Mouse (Mus musculus) frontal cortex, adult (tissue): ENCODE measurements at regions not wholly inside any gene's neighbourhood (a gene's known extent, or its start where the extent isn't known, plus 50 kb on each side); places are given as distances from the start of the nearest gene placed in this dataset.
"Not testable (repeated sequence)": the region's sequence is repeated elsewhere in the genome, so short reads cannot be mapped to it uniquely, and the experiment has no call there.

Experiments
- ATAC-seq: cut with Nextera tagmentation; 2 replicates; pipeline ENCODE4 v1.9.2; 2017; ENCODE audit warnings: mild to moderate bottlenecking, moderate library complexity, mixed read lengths; ENCODE audit not compliant: low TSS enrichment

DNA sequence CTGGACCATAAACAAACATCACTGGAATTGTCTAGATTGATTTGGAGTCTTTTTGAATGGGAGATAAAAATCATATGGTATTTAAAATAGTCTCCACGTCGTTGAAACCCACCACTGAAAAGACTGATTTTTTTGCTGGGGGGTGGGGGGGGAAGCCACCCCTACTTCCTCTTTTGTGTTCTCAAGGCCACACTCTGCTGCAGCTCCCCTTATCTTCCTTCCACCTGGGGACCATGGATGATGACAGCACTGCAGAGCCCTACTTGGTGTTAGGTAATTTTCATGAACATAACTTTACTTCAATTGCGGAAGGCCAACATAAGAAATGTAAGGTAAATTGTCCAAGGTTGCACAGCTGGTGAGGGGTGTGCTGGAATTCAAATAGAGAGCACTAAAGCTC is 232.4 kb upstream of the Vrk2 start:
- no peak for ATAC-seq

- no peak for ATAC-seq
Observed at GRCm38 (mm10) chr11:26824080-26824727, 230.4 kb upstream of the Vrk2 start.

GRCm38 (mm10) chr11:26821091-26821490 is 227.3 kb upstream of the Vrk2 start:
- ATAC-seq = peak; percentile 93

- no peak for ATAC-seq
Observed at GRCm38 (mm10) chr11:26817316-26817715, 223.5 kb upstream of the Vrk2 start.

- peak; percentile 67 for ATAC-seq
Observed at GRCm38 (mm10) chr11:26815104-26815503, 221.3 kb upstream of the Vrk2 start.

DNA sequence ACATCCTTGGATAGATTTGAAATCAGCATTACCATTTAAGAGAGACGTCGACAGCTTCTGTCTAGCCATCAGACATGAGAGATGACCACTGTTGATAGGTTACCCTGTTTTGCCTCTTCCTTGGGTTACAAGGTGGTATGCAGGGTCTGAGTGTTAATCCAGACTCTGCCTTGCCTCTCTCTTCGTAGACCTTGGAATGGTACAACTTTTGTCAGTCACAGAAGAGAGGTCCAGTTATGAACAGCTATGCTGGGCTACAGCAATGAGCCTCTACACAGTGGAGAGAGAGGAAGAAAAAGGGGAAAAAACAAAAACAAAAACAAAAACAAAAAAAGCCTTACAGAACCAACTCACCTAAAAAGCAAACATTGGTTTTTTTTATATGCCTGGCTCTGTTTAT is 220.8 kb upstream of the Vrk2 start:
- ATAC-seq = no peak

DNA sequence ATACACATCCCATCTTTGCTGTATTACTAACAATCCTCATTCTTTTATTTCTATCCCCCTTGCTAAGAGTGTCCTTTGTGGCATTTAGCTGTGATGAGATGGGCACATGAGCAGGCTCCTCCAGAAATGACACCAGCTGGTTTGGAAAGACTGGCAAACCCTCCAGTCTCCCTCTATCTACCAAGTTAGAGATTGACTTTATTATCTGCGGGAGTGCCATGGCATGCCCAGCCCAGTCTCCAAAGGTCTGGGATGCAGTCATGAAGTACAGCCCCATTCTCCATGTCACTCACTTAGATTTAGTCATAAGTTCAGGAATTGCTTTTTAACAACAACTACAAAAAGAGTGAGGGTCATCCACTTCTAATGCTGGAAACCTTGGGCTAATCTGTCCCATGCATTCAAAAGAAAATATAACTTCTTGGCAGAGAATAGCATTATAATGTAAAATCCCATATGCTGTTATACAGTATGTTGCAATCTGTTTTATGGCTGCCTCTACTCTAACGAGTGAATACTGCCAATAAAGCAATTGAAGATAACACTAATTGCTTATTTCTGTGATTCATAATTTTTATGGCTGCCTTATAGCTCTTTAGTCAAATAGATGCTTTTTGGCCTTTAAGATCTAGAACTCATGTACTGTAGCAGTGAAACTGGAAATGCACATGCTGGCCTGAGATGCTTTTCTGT is 208.6 kb upstream of the Vrk2 start:
- no peak for ATAC-seq

- no peak for ATAC-seq
Observed at GRCm38 (mm10) chr11:26800296-26800695, 206.5 kb upstream of the Vrk2 start.

GRCm38 (mm10) chr11:26794629-26794966 is 200.8 kb upstream of the Vrk2 start:
- ATAC-seq = no peak

DNA sequence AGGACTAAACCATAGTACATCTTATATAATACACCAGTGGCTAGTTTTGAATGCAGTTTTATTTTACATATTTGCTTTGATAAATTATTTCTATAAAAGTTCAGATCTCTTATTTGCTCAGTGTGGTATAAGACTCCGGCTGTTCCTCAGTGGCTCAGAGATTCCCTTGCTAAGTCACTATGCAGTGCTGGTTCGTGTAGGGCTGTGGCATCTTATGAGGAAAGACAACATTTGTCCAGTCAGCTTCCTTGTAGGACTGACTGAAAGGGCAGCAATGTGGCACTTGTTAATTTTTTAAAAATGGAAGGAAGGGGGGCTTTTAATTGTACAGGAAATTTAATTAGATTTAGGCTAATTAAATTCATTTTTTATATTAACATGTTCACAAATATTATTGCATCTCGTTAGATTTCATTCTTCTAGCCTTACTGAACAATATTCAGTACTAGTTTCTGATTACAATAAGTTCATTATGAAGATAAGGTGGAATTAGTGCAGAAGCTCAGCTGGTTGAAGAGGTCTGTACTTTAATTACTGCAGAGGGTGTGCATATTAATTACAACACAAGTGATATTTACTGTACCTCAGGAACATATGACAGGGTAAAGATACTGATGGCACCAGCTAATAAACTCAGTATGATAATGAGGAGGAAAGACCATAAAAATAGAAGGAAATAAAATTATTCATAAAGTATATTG is 200.3 kb upstream of the Vrk2 start:
- ATAC-seq = no peak

GRCm38 (mm10) chr11:26789281-26789680 is 195.5 kb upstream of the Vrk2 start:
- no peak for ATAC-seq

- peak; percentile 97 for ATAC-seq
Observed at GRCm38 (mm10) chr11:26785164-26785563, 191.4 kb upstream of the Vrk2 start.

DNA sequence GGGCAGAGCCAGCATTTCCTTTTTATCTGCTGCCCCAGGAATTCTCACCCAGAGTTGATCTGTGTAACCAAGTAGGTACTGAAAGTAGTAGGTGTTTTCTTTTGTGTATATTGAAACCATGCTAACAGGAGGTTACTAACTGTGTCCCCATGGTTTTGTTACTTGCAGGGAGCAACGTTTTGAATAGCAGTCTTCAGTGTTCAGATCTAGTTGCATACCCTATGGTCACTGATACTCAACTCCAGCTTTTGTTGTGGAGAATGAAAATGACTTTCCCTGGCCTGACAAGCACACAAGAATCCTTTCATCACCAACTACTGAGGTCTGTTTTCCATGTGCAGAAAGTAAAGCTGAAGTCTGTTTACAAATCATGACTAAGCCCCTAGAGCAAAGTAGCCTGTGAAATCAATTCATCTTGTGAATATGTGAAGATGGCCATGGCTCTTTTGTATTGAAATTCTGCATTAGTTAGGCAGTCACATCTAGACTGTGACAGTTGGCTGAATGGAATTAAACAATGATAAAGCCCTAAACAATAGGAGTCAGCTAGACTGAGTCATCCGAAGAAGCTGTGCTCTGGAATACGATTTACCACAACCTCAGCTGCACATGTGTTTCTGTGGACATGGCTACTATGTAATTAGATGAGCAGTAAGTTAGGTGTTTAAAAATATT is 179.5 kb upstream of the Vrk2 start:
- ATAC-seq = no peak

DNA sequence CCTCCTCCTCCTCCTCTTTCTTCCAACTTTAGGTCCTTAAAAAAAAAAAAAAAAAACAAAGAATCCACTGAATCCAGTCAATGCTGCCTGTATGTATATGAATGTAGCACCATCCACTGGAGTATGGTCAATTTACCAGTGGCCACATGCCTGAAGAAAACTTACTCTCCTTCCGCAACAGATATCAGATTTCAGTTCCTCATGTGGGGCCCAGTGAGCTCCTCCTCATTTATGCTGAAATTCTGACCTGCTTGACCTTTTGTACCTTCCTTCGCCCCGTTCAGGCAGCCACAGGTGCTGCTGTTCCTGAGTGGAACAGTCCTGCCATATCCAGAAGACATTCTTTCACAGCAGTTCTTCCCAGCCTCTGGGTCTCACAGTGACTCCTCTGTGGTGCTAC is 161.8 kb upstream of the Vrk2 start:
- ATAC-seq = no peak

DNA sequence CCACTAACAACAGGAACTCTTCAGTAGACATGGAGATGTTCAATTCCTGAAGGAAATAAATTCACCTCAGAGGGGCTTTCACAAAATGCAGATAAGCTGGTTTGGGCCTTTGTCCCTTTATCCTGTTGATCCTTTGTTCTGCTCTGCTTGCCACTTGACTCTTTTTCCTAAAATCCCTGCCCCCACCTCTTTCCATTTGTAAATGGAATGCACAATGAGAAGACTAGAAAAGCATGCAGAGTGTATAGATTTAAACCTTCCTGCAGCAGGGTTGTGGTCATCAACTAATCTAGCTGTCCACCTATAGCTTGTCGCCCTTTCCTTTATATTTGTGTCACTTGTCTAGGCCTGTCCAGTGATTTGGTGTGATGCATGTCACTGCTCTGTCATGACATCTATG is 159.8 kb upstream of the Vrk2 start:
- no peak for ATAC-seq

DNA sequence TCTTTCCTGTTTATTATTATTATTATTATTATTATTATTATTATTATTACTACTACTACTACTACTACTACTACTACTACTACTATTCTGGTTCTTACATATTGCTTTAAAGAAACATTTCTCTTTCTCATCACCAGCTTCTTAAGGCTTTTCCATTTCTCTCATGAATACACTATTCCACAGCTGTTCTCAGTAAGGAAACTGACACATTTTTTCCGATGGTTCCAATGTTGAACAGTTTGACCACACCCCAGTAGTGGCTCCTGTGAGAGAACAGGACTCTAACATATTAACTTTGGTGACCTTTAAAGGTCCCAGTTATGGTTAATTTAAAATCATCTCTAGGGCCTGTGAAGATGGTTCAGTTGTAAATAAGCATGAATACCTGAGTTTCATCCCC is 148.4 kb upstream of the Vrk2 start:
- ATAC-seq = no peak

DNA sequence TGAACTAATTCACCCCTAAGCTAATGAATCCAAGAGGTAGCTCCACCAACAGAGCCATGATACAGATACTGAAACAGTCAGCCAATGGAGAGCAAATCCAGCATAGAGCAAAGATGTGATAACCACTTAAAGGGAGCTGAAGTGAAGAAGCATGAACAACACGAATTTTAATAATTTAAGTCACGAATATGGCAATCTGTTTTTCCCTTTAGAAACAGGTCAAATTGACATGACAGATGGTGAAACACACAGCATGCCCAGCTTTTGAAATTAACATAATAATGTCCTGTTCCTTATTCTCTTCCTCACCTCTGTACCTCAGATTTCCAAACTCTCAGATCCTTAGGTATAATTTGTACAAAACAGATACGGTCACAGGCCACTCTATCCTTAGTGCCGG is 145.9 kb upstream of the Vrk2 start:
- no peak for ATAC-seq

DNA sequence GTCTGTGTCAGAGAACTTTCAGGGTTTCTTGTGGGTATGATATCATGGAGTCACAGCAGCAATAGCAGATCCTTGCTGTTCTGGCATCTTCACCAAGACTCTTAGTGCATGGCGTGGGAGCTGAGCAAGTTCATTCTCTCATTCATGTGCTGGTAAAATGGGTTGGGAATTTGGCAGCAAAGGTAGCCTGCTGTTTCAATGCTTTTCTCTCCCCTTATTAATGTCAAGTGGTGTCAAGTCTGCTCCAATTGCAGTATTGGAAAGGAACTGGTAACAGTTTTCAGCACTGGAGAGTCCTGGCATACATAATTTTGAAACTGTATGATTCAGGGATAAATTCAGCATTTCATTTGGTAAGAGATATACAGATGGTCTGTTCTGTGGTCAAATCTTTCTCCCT is 133.2 kb upstream of the Vrk2 start:
- ATAC-seq = no peak; the same call in 1 of the 2 replicates

GRCm38 (mm10) chr11:26724963-26725721 is 131.3 kb upstream of the Vrk2 start:
- no peak for ATAC-seq

DNA sequence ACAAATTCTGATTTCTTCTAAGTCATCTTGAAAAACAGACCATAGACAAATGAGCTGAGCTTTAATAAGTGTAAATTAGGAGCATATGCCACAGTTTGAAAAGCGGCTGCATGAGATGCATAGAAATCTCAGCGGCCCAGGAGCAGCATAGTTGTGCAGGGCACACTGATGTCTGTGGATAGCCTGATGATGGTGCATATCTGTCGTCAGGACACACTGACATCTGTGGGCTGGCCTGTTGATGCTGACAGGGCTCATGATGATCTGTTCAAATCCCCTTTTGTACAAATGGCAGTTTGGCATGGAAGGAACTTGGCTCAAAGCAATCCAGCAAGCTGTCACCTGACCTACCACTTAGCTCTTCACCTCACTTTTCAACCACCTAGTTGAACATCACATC is 128.5 kb upstream of the Vrk2 start:
- ATAC-seq = peak; percentile 44

DNA sequence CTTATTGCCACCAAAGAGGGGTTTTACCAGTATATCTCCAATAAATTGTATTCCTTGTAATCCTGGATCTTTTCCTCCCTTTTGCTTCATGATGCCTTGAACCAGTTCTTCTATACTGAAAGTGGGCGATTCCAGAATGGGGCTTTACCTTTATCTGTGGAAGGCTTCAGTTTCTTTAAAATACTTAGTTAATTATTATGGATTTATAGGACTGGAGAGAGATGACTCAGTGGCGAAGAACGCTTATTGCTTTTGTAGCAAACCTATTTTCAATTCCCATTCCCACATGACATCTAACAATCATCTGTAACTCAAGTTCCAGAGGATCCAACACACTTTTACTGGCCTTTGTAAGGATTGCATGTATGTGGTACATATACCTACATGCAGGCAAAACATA is 127.4 kb upstream of the Vrk2 start:
- ATAC-seq = no peak

- ATAC-seq = not testable (repeated sequence)
Observed at GRCm38 (mm10) chr11:26711237-26711636, 117.4 kb upstream of the Vrk2 start.
